Mouse (Mus musculus) brain, adult 2 months (tissue): Measurements from ENCODE around the gene Prss38.
"Not testable (repeated sequence)": the region's sequence is repeated elsewhere in the genome, so short reads cannot be mapped to it uniquely, and the experiment has no call there.

ENCODE experiments used
- DNase-seq: peaks from one replicate; pipeline ENCODE4 v3.0.0; 2011; ENCODE audit warnings: low read depth, low spot score

Gene Prss38

DNA sequence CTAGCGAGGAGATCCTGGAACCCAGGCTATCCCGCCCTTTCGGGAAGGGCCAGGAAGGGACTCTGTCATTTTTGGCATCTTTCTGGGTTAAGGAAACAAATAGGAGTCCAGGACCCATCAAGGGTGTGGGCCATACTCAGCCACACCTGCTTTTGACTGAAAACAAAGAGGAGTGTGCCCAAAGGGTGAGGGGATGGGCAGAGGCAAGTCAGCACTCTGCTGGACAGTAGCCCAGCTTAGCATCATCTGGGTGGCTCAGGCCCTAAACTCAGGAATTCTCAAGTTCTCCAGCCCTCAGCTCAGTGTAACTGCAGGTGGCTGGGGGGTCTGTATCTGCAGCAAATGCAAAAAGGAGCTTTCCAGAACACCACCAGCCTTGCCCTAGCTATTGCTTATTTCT is 2.5 kb upstream of the Prss38 start:
- no peak for DNase-seq

DNA sequence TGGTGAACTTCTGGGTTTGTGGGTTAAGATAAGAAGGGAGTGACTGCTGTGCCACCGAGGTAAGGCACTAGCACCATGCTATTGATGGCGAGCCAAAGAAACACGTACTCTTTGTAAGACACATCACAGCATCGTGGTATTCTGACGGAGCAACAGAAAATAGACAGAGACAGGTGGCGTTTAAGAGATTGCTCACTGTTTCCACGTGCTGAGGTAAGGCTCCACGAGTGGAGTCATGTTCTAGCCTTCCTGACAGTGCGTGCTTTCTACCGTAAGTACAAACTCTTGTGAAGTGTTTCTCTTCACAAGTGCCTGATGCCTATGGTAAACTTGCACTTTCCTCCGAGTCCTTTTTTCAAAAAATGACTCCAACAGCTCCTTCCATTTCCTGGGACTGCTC is 5.6 kb downstream of the Prss38 start:
- no peak for DNase-seq

DNA sequence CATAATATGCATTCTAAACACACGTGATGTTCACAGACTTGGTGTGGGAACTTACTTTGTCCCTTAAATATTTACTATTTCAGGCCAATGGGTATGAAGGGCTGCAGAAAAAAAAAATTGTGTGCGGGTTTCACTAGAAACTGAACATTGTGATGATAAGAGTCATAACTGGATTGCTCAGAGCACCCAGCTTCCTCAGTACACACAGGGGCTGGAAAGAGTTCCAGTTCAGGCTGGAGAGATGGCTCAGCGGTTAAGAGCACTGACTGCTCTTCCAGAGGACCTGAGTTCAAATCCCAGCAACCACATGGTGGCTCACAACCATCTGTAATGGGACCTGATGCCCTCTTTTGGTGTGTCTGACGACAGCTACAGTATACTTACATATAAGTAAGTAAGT is 7.5 kb downstream of the Prss38 start:
- not testable (repeated sequence) for DNase-seq

DNA sequence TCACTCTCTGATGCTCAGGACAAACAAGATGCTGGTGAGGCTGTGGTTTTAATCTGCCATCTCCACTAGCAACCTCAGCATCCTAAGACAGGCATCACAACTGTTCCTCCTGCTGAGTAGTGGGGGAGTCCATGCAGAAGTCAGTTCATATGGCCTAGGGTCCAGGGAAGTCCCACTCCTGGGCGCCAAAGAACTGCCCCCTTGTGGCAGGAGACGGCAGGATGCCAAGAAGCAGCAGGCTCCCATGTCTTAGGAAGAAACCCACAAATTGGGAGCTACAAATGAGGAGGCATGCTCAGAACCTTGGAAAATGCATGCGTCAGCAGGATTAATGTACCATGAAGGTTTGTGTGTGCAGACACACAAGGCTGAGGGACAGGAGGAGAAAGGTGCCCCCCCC is 8.8 kb downstream of the Prss38 start:
- DNase-seq: no peak

DNA sequence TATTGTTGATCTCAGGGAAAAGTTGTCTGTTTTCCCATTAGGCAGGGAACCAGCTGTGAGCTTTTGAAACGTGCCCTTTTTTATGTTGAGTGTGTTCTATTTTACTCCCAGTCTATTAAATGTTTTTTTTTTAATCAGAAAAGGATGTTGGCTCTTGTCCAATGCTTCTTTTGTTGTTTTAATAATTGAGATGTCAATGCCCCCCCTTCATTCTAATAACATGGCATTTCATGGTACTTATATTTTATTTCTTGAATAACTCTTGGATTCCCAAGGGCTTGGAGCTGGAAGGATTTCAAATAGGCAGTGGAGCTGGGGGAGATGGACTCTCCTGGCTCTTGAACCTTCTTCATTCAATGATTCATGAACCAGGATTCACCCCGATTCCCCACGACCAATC is 9.4 kb downstream of the Prss38 start:
- DNase-seq: no peak

DNA sequence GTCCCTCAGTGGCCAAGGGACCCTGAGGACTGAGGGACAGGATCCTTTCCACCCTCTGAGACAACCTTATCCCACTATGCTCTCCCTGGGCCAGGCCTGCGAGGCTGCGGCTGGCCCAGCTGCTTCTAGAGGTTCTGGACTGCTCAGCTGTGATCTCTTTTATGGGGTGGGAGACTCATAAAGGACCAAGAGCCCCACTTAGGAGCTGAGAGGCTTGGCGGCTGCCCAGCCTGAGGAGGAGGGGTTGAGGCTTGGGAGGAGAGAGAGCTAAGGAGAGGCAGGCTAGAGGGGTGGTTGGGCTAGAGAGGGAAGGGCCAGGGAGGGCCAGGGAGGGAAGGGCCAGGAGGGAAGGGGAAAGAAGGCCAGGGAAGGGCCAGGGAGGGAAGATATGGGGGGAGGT is 11.0 kb downstream of the Prss38 start:
- DNase-seq: no peak

DNA sequence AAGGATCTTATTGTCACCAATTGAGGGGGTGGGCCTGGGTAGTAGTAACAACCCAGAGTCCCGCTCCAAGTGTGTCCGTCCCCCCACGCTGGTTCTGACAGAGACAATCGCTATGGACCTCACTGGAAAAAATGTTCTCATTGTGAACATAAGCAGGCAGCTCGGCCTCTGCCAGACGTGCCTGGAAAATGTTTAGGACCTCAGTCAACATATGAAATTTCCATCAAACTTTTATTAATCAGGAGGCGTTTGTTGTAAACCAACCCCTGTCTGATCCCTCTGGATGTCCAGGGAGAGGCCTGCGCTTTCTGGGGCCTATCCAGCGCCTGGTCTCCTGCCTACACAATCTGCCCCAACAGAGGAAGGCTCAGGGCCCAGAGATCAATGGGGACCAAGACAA is 11.4 kb downstream of the Prss38 start:
- no peak for DNase-seq

DNA sequence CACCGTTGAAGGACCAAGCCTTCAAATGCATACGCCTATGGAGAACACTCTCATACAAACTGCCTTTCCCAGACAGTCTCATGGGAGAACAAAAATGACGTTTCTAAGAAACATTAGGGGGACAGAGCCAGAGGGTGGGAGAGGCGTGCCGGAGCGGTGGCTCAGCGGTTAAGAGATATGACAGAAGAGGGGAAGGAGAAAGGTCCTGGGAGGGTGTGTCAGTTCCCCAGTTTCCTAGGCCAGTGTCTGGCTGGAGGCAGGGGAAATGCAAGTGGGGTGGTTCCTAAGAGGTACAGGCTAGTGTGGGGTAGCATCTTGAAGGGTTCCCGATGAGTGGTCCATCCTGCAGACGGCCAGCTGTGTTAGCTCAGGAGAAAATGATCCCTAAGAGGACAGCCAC is 14.2 kb downstream of the Prss38 start:
- no peak for DNase-seq

DNA sequence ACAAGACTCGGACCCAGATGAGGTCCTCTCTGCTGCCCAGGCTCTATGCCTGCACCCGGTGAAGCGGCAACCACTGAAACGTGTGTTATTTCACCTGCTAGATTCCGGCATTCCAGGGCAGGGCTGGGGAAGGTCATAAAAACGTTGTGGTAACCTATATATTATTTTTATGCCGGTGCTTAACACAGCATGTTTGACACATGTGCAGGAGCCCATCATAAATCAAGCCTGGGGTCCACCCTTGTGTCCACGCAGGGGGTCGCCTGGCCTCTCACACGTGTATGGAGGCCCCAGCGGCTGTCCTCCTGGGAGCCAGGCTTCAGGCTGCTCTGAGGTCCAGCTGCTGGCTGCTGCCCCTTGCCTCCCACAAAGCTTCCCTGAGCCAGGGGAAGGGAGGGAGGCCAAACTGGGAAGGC is 18.6 kb downstream of the Prss38 start:
- DNase-seq: no peak

DNA sequence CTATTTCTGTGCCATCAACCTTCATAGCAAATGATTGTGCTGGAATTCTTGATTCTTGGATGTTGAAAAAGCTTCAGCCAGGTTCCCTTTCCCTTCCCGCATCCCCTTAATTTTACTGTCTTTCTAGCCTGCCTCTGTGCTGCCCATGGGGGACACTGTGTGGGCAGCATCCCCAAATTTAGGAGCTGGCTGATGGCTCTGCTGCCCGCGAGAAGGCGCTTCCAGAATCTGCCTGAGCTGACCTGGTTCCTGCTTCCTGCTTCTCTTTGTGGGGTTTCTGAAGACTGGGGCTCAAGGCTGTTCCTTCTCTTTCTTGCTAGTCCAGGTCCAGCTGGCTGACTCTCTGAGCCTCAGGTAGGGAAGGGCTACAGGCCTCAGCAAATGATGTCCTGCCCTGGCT is 20.7 kb downstream of the Prss38 start:
- DNase-seq: peak; percentile 62

DNA sequence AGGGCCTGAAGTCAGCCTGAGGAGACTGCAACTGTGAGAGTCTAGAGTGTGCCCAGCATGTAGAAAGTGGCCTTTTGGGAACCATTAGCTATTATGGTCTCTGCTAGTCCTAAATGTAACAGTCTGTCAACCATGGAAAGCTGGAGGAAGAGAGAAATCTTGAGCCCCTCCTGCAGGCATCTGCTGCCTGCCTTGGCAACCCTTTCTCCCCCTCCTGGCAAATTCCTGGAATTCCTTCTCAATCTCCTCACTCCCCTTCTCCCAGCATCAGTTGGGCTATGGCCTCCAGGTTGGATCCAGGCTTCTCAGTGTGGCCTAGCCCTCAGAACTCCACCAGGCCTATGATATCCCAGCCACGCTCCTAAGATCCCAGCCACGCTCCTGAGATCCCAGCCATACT is 25.1 kb downstream of the Prss38 start:
- DNase-seq: no peak

DNA sequence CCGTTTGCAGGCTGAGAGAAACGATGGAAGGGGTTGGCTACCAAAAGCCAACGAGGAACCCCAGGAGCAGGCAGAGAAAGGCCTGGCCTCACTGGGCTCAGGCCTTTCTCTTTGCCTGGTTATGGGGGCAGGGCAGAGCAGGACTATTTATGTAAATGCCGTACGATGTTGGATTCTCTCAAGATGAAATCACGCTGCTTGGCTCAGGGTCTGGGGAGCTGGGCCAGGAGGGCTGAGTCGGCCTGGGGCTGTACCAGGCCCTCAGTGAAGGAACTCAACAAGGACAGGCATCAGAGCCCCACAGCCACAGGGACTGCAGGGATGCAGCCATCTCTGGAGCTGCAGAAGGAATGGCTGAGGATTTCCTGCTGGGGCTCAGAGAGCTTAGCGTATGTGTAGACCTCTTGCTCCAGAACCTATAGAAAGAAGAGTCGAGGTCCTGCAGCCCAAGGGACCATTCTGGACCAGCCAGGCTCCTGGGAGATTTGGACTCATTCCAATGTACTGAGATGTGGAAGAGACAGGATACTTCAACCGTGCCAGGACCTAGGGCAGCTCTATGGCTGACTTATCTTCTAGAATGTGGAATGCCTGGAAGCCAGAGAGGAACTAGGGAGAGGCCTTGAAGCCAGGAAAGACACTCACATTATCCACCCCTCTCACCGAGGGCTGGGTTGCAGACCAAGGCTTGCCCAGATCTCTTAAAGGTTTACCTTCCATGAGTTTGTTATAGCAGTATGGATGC is 29.1 kb downstream of the Prss38 start:
- peak; percentile 30 for DNase-seq

DNA sequence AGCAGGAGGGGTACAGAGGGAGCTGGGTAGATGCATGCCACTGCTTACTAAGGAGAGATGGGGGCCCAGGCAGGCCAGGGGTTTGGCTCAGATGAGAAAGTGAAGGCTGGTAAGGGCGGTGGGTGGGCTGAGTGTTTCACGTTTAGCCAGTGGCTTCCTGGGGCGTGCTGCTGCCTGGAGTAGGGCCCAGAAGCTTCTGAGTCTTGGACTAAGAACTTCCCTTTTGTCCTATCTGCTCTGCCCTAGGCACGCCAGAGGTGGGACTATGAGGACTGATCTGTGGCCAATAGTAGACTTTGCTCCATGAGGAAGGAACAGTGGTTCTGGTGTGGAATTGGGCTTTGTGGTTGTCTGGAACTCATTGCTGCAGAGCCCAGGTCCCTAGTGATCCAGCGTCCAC is 32.5 kb downstream of the Prss38 start:
- no peak for DNase-seq

DNA sequence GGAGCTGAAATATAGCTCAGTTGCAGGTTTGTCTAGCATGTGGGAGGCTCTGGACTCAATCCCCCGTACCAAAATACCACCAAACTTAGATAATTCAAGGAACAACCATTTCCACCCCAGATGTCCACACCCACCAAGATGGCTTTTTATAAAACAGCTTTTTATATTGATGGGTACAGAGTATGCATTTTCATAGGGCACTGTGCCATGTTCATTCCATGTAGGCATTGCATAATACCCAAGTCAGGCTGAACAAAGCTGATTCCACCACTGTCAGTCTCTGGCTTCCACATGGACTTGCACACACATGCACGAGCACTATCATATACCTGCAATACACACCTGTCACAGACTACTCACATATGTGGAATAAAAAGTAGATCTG is 36.7 kb downstream of the Prss38 start:
- peak; percentile 89 for DNase-seq

DNA sequence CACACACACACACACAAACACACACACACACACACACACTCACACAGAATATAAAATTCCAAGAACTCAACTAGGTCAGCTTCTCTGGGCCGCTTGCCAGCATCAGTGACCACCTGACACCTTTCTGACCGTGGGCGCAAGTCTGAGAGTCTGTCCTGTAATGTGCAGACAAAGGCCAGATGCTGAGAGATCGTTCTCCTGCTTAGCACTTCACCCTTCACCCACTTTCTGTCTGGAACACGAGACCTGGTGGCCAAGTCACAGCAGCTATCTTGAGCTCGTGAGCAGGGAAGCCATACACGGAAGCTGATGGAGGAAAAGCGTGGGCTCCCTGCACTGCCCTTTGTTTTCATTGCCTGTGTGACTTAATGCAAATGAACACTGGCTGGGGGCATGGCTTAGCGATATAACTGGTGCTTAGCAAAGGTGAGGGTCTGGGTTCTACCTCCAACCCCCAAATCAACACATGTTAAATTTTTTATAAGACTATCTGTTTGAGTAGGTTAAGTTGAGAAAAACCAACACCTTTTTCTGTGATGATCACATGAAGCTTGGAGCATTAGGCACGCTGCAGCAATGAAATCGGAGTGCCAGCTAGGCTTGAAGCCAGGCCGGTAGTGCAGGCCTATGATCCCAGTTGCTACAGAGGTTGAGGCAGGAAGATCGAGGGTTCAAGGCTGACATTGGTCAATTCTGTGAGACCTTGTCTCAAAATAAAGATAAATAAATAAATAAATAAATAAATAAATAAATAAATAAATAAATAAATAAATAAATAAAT is 37.3 kb downstream of the Prss38 start:
- DNase-seq: peak; percentile 73

DNA sequence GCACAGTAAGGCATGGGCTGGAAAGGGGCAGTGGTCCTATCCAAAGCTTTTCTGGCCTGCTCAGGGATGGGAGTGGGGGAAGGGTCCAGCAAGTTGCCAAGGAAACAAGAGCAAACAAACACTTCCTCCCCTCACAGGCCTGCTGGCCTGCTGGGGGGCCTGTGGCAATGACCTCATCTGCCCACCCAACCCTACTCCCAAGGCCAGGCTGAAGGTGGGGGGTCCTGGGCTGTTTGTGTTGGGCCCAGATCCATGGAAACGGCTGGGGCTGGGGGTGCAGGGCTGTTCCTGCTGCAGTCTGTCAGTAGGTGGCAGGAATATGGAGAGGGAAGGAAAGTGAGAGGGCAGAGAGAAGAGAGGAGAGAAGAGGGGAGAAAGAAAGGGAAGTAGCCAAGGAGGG is 39.1 kb downstream of the Prss38 start:
- no peak for DNase-seq

DNA sequence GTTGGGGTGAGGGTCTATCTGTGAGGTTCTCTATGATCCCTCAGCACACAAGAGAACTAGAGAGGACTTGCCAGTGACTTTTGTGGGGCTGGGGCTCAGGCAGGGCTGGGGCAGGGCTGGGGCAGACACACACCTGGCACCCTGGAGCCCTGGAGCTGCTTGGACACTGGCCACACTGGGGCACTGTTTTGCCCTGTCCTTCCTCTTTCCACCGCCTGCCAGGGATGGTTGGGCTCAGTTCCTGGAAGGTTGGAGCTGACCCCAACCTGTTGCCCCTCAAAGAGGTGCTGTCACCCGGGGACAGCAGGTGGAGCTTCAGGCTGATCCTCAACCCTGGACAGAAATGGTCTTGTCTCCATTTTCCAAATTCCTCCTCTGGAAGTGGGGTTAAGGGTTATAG is 39.5 kb downstream of the Prss38 start:
- no peak for DNase-seq

DNA sequence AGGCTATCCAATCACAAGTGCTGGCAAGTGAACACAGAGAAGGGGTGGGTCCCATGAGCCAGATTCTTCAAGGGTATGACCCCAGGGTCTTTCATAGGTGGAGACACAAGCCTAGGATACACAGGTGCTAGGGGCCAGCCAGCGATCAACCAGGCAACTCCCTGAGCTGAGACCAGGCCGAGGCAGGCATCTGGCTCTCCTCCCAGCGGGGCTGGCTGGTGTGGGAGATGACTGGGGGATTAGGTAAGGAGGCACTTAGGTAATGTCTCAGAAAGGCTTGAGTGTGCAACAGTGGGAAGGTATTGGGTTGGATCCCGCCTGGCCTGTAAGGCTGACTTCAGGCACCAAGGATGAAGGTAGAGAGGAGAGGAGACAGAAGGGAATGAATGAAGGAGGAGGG is 40.3 kb downstream of the Prss38 start:
- DNase-seq: no peak

DNA sequence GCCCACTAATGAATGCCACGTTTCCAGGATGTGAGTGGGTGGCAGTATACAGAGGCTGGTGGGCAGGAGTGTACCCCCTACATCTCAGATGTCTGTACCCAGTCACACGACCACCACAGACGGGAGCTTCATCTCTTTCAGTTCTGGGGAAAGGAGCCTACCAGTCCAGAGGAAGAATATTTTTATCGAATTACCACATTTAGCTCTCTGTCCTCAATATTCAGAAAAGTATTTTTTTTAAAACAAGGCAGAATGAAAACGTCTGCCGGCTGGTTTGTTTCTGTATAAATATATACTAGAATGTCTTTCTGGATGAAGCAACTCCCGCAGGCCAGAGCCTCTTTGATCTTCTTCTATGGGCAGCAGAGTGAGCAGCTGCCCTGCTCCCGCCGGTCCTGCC is 42.5 kb downstream of the Prss38 start:
- peak; percentile 53 for DNase-seq

DNA sequence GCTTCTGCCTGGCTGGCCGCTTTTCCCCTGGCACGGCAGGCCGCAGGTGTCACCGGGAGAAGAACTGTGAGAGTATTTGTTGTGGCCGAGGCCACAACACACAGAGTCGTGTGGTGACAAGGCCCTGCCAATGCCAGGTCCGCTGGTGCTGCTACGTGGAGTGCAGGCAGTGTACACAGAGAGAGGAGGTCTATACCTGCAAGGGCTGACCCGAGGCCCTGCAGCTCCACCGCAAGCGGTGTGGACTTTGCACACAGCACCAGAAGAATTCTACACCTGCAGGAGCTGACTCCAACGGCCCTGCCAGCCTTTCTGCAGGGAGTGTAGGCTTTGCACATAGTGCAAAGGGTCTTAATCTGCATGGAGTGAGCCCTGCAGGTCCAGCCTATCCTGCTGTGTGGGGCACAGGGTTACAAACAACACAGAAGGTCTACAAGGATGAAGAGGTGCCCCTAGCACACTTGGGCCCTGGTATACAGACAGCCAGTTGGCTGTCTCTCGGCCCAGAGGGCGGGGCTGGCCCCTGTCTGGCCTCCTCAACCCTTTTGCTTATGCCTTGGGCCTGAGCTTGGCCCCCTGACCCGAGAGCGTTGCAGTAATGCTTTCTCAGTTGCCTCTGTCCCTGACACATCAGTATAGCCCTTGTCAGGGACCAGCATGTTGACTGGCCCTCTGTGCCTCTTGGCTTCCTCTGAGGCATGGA is 44.1 kb downstream of the Prss38 start:
- no peak for DNase-seq

DNA sequence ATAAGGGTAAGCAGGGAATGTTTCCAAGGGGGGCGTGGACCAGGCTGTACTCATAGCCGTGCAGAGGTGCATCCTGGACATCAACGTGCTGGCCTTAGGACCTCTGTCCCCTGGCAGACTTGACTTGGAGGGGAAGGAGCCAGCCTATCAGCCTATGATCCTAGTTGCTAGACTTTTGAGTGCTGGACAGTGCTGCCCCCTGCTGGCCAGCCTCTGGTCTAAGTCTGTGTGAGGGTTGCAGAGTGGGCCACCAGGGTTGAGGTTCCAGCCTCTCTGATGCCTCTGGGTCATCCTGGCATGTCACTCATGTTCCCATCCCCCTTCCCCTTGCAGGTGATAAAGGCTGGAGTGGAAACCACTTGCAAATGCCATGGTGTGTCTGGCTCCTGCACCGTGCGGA is 44.9 kb downstream of the Prss38 start:
- peak; percentile 72 for DNase-seq

DNA sequence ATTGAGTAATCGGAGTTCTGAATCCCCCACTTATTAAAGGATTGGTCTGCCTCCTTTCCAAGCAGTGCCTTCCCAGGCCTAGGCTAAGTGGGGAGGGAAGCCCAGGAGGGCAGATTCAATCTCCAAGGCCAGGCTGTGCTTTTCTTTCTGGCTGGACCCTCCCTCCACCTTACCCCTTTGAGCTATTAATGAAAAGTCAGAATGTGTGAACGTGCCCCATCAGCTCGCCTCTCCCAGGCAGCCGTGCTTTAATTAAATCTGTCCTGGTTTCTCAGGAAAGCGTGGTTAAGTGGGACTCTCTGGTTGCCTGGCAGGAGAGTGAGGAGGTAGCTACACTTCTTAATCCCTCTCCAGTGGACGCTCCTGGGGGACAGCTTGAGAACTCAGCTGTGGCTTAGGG is 45.8 kb downstream of the Prss38 start:
- peak; percentile 60 for DNase-seq

DNA sequence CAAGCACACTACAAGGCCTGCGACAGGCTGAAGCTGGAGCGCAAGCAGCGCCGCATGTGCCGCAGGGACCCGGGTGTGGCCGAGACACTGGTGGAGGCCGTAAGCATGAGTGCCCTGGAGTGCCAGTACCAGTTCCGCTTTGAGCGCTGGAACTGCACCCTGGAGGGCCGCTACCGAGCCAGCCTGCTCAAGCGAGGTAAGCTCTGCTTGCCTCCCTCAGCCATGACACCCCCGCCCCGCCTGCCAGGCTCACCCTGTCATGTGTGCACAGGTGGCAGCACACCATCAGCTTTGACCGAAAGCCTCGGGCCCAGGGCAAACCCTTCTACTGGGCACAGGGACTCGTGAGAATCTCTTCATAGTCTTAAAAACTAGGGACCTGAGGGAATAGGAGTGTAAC is 47.8 kb downstream of the Prss38 start:
- DNase-seq: no peak
